Mouse (Mus musculus): ENCODE measurements around the gene Tnfrsf1b.

- TF ChIP-seq CTCF (IDR thresholded peaks at IDR 0.05) (no peak), EP300 (IDR thresholded peaks at IDR 0.05) (no peak)
These were observed 24.6 kb downstream of the Tnfrsf1b start for GRCm38 (mm10) chr4:145222064-145222463.

All from lung, postnatal 0 days (tissue).